Mouse (Mus musculus) liver, embryonic 14.5 days (tissue): ENCODE results near the gene Tldc2.

Experiments
- CTCF ChIP-seq: IDR thresholded peaks from 2 replicates; pipeline ENCODE4 v1.5.1; 2016; ENCODE audit warnings: antibody characterized with exemption, low read depth, control low read depth
- EP300 ChIP-seq: IDR thresholded peaks from 2 replicates; pipeline ENCODE4 v1.6.1; 2016; ENCODE audit warnings: antibody characterized with exemption, low read depth

DNA sequence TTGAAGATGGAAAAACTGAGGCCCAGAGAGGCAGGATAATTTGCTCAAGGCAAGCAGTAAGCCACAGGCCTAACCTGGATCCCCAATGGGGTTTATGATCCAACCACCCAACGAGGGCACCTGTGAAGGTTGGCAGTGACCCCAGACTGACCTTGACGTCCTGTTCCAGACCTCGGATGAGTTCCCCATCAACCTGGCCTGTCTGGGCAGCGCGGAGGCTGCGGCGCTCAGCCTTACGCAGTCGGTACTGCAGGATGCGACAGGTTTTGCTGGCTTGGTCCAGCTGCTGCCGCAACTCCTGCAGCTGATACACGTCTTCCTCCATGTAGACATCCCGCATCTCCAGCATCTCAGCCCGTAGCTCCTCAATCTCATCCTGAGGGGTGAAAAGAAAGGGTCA lies 26.8 kb upstream of the Tldc2 start:
- TF ChIP-seq CTCF (no peak), EP300 (no peak)
